Mouse (Mus musculus) left cerebral cortex, adult 11 months (tissue): Measurements from ENCODE around the gene Rnf114.

ENCODE experiments used
- DNase-seq: peaks from one replicate; pipeline ENCODE4 v3.0.0; 2022; ENCODE audit warnings: low spot score

Gene Rnf114

DNA sequence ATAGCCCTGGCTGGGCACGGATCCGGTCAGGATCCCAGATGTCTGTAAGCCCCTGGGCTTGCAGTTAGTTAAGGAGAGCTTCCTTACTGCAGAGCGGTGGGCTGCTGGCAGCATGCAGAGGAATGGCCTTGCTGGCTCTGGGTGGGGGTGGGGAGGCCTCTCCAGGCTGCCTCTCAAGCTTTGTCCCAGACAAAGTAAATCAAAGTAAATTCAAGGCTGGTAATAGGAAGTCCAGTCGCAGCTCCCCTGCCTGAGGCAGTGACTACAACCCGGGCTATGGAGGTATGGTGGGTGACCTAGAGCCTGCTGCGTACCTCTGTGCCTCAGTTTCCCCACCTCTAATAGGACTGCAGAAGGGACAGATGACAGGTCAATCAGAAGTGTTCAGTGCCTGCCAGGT, 48.9 kb downstream of the Rnf114 start:
- no peak for DNase-seq

GRCm38 (mm10) chr2:167541761-167542160, 49.3 kb downstream of the Rnf114 start:
- DNase-seq, result no peak

DNA sequence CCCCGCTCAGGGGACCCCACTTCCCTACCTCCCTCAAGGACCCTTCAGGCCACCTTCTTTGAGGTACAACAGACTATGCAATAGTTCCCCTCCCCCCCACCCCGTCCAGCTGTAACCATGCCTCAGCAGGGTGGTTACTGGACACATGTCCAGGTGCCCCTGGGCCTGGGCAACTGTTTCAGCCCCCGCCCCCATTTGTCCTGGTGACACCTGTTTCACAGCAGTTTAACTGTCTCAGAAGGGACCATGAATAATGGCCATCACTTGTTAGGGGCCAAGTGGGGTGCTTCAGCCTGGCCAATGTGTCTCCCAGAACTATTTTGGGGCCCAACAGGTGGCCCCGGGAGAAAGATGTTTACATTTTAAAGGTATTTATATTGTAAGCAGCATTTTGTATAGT, 49.9 kb downstream of the Rnf114 start:
- no peak for DNase-seq

- DNase-seq, result no peak
These were observed 50.9 kb downstream of the Rnf114 start for GRCm38 (mm10) chr2:167543121-167544003.

DNA sequence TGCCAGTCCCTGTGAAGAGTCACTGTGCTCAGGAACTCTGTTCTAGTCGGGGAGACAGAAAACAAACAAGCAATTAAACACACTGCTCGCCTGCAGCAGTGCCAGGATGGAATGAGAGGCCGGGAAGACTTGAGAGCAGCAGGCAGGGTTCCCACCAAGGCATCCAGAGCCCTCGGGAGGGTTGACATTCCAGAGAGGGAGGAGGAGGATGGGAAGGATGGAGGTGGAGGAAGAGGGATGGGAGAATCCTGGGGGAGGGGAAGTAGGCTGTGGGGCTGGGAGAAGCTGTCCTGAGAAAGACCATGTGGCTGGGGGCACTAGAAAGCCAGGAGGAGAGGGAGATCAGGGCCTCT, 51.5 kb downstream of the Rnf114 start:
- DNase-seq, result no peak

GRCm38 (mm10) chr2:167544456-167544855, 52.0 kb downstream of the Rnf114 start:
- no peak for DNase-seq

GRCm38 (mm10) chr2:167546447-167547195, 54.2 kb downstream of the Rnf114 start:
- no peak for DNase-seq

DNA sequence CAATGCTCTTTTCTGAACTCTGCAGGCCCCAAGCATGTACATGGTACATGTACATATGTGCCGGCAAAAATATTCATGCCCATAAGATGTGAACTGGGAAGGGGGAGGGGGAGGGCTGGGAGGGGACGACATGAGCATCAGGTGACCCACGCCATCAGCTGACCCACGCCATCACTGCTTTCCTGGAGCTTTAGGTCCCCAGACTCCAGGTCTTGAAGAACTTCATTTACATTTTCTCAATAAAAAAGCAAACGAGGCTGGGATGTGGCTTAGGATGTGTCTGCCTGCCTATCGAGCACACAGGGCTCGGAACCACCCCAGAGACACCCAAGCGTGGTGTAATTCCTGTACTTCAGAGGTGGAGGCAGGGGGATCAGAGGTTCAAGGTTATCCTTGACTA, 55.0 kb downstream of the Rnf114 start:
- DNase-seq, result no peak

- no peak for DNase-seq
These were observed 56.5 kb downstream of the Rnf114 start for GRCm38 (mm10) chr2:167548961-167549360.

- DNase-seq, result no peak
These were observed 58.0 kb downstream of the Rnf114 start for GRCm38 (mm10) chr2:167550341-167550854.

DNA sequence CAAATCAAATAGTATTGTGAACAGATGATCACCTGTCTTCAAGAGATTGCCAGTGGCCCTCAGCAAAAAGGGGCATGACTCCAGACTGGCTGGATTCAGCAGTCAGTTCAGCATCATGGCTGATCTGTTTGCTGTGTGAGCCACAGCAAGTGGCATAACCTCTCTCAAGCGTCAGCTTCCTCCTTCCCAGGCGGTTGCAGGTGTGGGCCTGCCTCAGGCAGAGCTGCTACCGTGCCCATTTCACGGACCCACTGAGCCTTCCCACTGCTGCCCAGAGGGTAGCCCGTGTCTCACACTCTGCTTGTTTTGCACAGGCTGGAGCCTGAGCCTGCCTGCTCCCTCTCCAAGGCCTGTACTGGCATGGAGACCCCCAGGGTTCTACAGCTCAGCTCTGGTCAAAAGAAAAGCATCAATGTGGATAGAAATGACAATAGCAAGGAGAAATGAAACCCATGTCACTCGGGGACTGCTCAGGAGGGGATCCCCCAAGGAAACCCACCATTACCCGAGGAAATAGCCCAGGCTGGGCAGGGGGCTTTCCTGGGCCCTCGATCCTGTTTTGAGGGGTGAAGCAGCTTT, 59.0 kb downstream of the Rnf114 start:
- DNase-seq, result no peak

DNA sequence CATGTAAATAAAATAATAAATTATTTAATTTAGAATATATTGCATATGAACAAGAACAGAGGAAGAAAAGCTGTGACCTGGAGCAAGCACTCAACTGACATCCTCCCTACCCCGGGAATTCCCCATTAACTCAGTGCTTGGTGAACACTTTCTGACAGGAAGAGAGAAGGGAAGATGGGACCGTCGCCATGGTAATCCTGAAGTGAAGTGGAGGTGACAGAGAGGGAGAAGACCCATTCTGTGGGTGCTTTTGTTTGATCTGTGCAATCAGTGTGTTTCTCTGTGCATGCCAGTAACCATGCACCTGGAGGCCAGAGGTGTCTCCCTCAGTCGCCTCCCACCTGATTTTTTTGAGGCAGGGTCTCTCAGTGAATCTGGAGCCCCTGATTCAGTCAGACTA, 59.8 kb downstream of the Rnf114 start:
- DNase-seq, result no peak

- no peak for DNase-seq
These were observed 60.5 kb downstream of the Rnf114 start for GRCm38 (mm10) chr2:167552927-167553402.

DNA sequence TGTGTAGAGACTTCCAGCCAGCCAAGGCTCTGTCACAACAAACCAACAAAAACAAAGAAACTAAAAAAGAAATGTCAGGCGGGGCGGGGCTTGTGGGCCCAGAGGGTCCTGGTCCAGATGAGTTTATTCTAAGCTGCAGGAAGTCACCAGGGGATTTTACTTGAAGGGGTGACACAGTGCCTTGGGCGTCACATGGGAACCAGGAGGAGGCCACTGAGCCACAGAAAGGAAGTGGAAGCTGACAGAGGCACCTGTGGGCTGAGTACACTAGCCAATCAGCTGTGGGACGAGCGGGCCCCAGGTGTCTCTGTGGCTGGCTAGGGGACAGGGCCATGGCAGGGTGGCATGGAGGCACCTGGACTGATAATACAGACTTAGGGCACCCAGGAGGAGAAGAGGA, 63.3 kb downstream of the Rnf114 start:
- DNase-seq, result no peak

- DNase-seq, result no peak
These were observed 67.0 kb downstream of the Rnf114 start for GRCm38 (mm10) chr2:167559413-167559812.

- DNase-seq, result no peak
These were observed 69.7 kb downstream of the Rnf114 start for GRCm38 (mm10) chr2:167562101-167562500.

GRCm38 (mm10) chr2:167563035-167563434, 70.6 kb downstream of the Rnf114 start:
- DNase-seq, result no peak

- no peak for DNase-seq
These were observed 71.3 kb downstream of the Rnf114 start for GRCm38 (mm10) chr2:167563703-167564102.

GRCm38 (mm10) chr2:167564551-167565311, 72.3 kb downstream of the Rnf114 start:
- no peak for DNase-seq

GRCm38 (mm10) chr2:167565312-167565656, 72.8 kb downstream of the Rnf114 start:
- no peak for DNase-seq

GRCm38 (mm10) chr2:167565682-167566081, 73.2 kb downstream of the Rnf114 start:
- DNase-seq, result no peak
